Mouse (Mus musculus): ENCODE results near the gene Syde1.

DNA sequence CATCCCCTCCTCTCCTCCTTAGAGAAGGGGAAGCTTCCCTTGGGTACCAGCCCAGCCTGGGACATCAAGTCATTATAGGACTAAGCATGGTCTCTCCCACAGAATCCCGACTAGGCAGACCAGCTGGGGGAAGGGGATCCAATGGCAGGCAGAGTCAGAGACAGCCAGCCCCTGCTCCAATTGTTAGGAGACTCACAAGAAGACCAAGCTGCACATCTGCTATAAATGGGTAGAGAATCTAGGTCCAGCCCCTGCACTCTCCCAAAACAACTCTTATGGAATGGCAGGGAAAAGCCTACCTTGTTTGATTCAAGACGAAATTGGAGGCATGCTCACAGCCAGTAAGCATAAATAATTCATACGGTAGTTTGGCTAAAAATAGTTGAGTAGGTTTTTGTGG is 18.5 kb downstream of the Syde1 start:
- no peak for TF ChIP-seq CTCF (IDR thresholded peaks at IDR 0.05; ENCODE audit: control insufficient read depth, insufficient read depth, insufficient replicate concordance, low read depth, low read length)
- no peak for TF ChIP-seq POLR2A (IDR thresholded peaks at IDR 0.05; ENCODE audit: control insufficient read depth, low read depth, low read length)

Measured in testis, adult 2 months (tissue).